Mouse (Mus musculus): ENCODE data around the gene Tns2.

DNA sequence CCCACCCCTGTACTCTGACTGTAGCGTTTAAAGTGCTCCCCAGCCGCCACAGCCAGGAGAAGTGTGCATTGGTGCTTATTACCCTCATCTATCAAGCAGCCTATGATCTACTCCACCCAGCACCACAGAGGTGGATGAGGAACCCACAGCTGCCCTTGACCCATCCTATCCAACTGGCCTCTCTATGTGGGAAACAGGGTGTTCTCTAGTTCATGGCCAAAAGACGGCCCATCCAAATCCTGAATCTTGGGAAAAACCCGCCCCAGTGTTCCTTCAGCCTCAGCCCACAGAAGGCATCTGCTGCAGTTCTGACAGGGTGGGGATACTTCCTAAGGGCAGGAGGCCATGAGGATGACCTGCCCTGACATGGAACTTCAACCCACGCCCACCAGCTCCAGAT, 20.3 kb downstream of the Tns2 start:
- TF ChIP-seq EP300 (IDR thresholded peaks at IDR 0.05; ENCODE audit: low read depth) (no peak), CTCF (IDR thresholded peaks at IDR 0.05; ENCODE audit: low read depth) (no peak)

Measured in heart, postnatal 0 days (tissue).